Mouse (Mus musculus) forebrain, embryonic 13.5 days (tissue): ENCODE data around the gene Eif4g2. TPM values are rescaled to one million over a fixed set of nuclear protein-coding genes. Genes with fewer than 3 reads are reported as not detected.

Source experiments
- polyA plus RNA-seq: library from polyadenylated mRNA; unstranded; fragments of >200 nt; fragmentation: Nextera tagmentation; extraction: Ambion mirVana; gene quantifications from 2 replicates; pipeline ENCODE4 v1.2.1, GENCODE M21; 2015

Eif4g2 gene
- polyA plus RNA-seq, 1 experiment from 2014 or later = 1,138 TPM

Other genes with a start within 250 kb of the Eif4g2 start
- 28.8 TPM in 2 replicates for gene Rnf141, start 238.6 kb downstream of the Eif4g2 start, polyA plus RNA-seq
- 2.5 and 2.9 TPM in 2 replicates for gene Lyve1, start 219.8 kb downstream of the Eif4g2 start, polyA plus RNA-seq
- gene Mrvi1, start 100.6 kb downstream of the Eif4g2 start, polyA plus RNA-seq = 0.49 and 0.58 TPM in 2 replicates
- gene Ctr9, start 54.1 kb downstream of the Eif4g2 start, polyA plus RNA-seq = 89.4 and 89.8 TPM in 2 replicates